Mouse (Mus musculus) liver, embryonic 13.5 days (tissue): ENCODE measurements around the gene Gm15294. TPM values are rescaled to one million over a fixed set of nuclear protein-coding genes. Genes with fewer than 3 reads are reported as not detected.

Experiments used
- ATAC-seq: fragments of 200-750 bp; cut with Nextera tagmentation; 2 replicates; pipeline ENCODE4 v1.8.0; 2017; ENCODE audit warnings: low read depth, mild to moderate bottlenecking, moderate number of reproducible peaks, moderate library complexity
- DNase-seq: peaks from one replicate; pipeline ENCODE4 v3.0.0; 2022
- H3K27ac ChIP-seq: fragments of 300-500 bp; sonication (generic); 2 replicates; pipeline ENCODE4 v1.5.1; 2015; ENCODE audit warnings: moderate library complexity, mild to moderate bottlenecking, inconsistent platforms
- H3K27me3 ChIP-seq: fragments of 300-500 bp; sonication (generic); 2 replicates; pipeline ENCODE4 v1.6.1; 2015; ENCODE audit warnings: mild to moderate bottlenecking, inconsistent platforms
- H3K36me3 ChIP-seq: fragments of 300-500 bp; sonication (generic); 2 replicates; pipeline ENCODE4 v1.6.1; 2015; ENCODE audit warnings: mild to moderate bottlenecking, inconsistent platforms
- H3K4me1 ChIP-seq: fragments of 300-500 bp; sonication (generic); replicated peaks from 2 replicates; pipeline ENCODE4 v1.6.1; 2015; ENCODE audit warnings: inconsistent platforms
- H3K4me2 ChIP-seq: fragments of 300-500 bp; sonication (generic); 2 replicates; pipeline ENCODE4 v1.6.1; 2015; ENCODE audit warnings: inconsistent platforms, mild to moderate bottlenecking, moderate library complexity
- H3K4me3 ChIP-seq: fragments of 300-500 bp; sonication (generic); replicated peaks from 2 replicates; pipeline ENCODE4 v1.5.1; 2015; ENCODE audit warnings: mild to moderate bottlenecking, inconsistent platforms
- H3K9ac ChIP-seq: fragments of 300-500 bp; sonication (generic); 2 replicates; pipeline ENCODE4 v1.6.1; 2015; ENCODE audit warnings: mild to moderate bottlenecking, inconsistent platforms
- H3K9me3 ChIP-seq: fragments of 300-500 bp; sonication (generic); replicated peaks from 2 replicates; pipeline ENCODE4 v1.6.1; 2016; ENCODE audit warnings: inconsistent platforms
- WGBS: fragments of 180-500 bp; shearing (Covaris S2); methylation state at CpG from one replicate; pipeline ENCODE4 v1.1.7; 2015; ENCODE audit not compliant: insufficient replicate concordance; 5-methylcytosine and 5-hydroxymethylcytosine counted together
- polyA plus RNA-seq: library from polyadenylated mRNA; unstranded; fragments of >200 nt; fragmentation: Nextera tagmentation; extraction: Ambion mirVana; gene quantifications from 2 replicates; pipeline ENCODE4 v1.2.1, GENCODE M21; 2015

Gene Gm15294
- 0.21 TPM in 1 of 2 replicates, not detected in the other for polyA plus RNA-seq

DNA sequence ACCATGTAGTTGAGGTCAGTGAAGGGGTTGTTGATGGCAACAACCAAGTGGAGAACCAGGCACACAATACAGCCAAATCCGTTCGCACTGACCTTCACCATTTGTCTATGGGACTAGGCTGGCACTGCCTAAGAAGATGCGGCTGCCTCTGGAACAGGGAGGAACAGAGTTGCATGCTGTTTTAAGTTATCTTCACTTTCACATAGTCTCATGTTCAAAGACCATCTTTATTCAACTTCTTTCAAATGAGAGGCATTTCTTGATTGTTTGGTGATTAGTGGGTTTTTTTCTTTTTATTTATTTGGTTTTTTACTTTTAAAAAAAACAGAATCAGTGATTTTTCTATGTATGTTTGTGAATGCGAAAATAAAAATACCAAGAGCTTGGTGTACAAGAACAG lies at the start of gene Gm15294:
Gene Gm15294 (minus strand): TSS at position 101 of the 400 bp plus-strand sequence.
- no peak within 1 kb of the TSS for H3K4me3 ChIP-seq
- WGBS = 62% methylated on average over 4 of the region's 4 CpGs
- H3K4me2 ChIP-seq = no peak within 1 kb of the TSS
- no peaks in the 10 kb centered on the region for H3K36me3 ChIP-seq
- H3K4me1 ChIP-seq = no peaks in the 10 kb centered on the region
- H3K9ac ChIP-seq = no peak within 1 kb of the TSS
- no peak within 1 kb of the TSS for H3K27ac ChIP-seq
- H3K27me3 ChIP-seq = no peaks in the 10 kb centered on the region
- no peaks in the 10 kb centered on the region for H3K9me3 ChIP-seq
- ATAC-seq (no peak), DNase-seq (no peak)

GRCm38 (mm10) chrX:141884336-141885048 lies 9.5 kb upstream of the Gm15294 start:
- no peaks in the 10 kb centered on the region for H3K9me3 ChIP-seq
- no peaks in the 10 kb centered on the region for H3K36me3 ChIP-seq
- H3K4me3 ChIP-seq = no peak overlapping the region
- H3K9ac ChIP-seq = no peak overlapping the region
- WGBS = 53% methylated on average over 4 of the region's 4 CpGs
- no peaks in the 10 kb centered on the region for H3K4me1 ChIP-seq
- ATAC-seq (no peak), DNase-seq (no peak)
- H3K27ac ChIP-seq = no peak overlapping the region
- no peak overlapping the region for H3K4me2 ChIP-seq
- H3K27me3 ChIP-seq = no peaks in the 10 kb centered on the region

- no peaks in the 10 kb centered on the region for H3K27me3 ChIP-seq
- WGBS = 71% methylated on average over 11 of the region's 11 CpGs
- H3K4me2 ChIP-seq = no peak overlapping the region
- H3K27ac ChIP-seq = no peak overlapping the region
- H3K9me3 ChIP-seq = no peaks in the 10 kb centered on the region
- H3K4me3 ChIP-seq = no peak overlapping the region
- no peaks in the 10 kb centered on the region for H3K4me1 ChIP-seq
- DNase-seq = no peak
- no peaks in the 10 kb centered on the region for H3K36me3 ChIP-seq
- no peak overlapping the region for H3K9ac ChIP-seq
- ATAC-seq = no peak
Measured at GRCm38 (mm10) chrX:141874024-141874423, 1.0 kb downstream of the Gm15294 start.

GRCm38 (mm10) chrX:141873597-141873996 lies 1.4 kb downstream of the Gm15294 start:
- Histone ChIP-seq H3K9me3 (no peaks in the 10 kb centered on the region), H3K4me3 (no peak overlapping the region), H3K9ac (no peak overlapping the region), H3K4me2 (no peak overlapping the region), H3K4me1 (no peaks in the 10 kb centered on the region), H3K27me3 (no peaks in the 10 kb centered on the region), H3K27ac (no peak overlapping the region), H3K36me3 (no peaks in the 10 kb centered on the region)
- DNase-seq = no peak
- 45% methylated on average over 3 of the region's 4 CpGs for WGBS
- ATAC-seq = no peak

DNA sequence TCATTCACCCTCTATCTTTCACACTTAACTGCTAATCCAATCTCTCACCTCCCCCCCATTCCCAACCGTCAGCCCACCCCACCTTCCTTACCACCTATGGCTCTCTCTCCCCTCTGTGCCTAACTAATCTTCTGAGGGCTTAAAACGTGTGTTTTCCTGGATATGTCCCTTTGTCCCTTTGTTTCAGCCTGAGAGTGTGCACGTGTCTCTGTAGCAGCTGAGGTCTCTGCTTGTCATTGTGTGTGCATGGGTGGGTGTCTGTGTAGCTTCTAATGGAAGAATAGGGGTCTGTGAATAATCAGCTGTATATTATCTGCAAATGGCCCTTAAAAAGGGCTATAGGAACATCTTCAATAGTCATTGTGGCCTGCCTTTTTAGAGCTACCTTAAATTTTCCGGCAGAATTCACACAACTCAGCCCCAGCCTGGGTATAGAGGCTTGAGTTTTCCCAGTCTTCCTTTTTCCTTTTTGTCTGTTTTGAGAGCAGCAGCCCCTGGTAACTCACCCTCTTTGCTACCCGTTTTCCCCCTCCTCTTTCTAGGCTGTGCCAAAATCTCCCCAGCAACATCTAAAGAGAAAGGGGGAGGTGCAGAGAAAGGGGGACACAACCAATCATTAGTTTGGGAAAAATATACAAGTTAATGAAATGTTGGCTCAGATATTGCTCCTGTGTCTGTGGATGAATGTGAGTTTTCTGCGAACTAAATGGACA lies 19.2 kb downstream of the Gm15294 start:
- DNase-seq = no peak

More for the DNA sequence above, 19.2 kb downstream of the Gm15294 start:
- Histone ChIP-seq H3K4me1 (no peaks in the 10 kb centered on the region), H3K9ac (no peak overlapping the region), H3K9me3 (no peaks in the 10 kb centered on the region), H3K27me3 (no peaks in the 10 kb centered on the region), H3K36me3 (no peaks in the 10 kb centered on the region), H3K4me2 (no peak overlapping the region), H3K27ac (no peak overlapping the region), H3K4me3 (no peak overlapping the region)
- 30% methylated on average over 6 of the region's 6 CpGs for WGBS
- ATAC-seq = no peak

Other genes starting within 250 kb of the Gm15294 start
- not detected in 2 replicates for gene Irs4, start 150.0 kb downstream of the Gm15294 start, polyA plus RNA-seq